Mouse (Mus musculus) midbrain, embryonic 14.5 days (tissue): ENCODE measurements around the gene Cfap157. TPM values are rescaled to one million over a fixed set of nuclear protein-coding genes. Genes with fewer than 3 reads are reported as not detected.

Experiments used
- ATAC-seq: fragments of 200-750 bp; cut with Nextera tagmentation; 2 replicates; pipeline ENCODE4 v1.8.0; 2017; ENCODE audit warnings: moderate number of reproducible peaks, moderate library complexity; ENCODE audit not compliant: low FRiP score, low TSS enrichment
- DNase-seq: peaks from one replicate; pipeline ENCODE4 v3.0.0-alpha.2; 2015
- H3K27ac ChIP-seq: fragments of 300-500 bp; sonication (generic); replicated peaks from 2 replicates; pipeline ENCODE4 v1.5.1; 2014; ENCODE audit warnings: mild to moderate bottlenecking, low read depth, low read length, moderate library complexity
- H3K27me3 ChIP-seq: fragments of 300-500 bp; sonication (generic); 2 replicates; pipeline ENCODE4 v1.6.1; 2014; ENCODE audit warnings: low read length, control low read depth, mixed read lengths; ENCODE audit not compliant: control insufficient read depth, insufficient read depth
- H3K36me3 ChIP-seq: fragments of 300-500 bp; sonication (generic); 2 replicates; pipeline ENCODE4 v1.6.1; 2014; ENCODE audit warnings: low read length, control low read depth; ENCODE audit not compliant: control insufficient read depth, insufficient read depth
- H3K4me1 ChIP-seq: fragments of 300-500 bp; sonication (generic); 2 replicates; pipeline ENCODE4 v1.6.1; 2014; ENCODE audit warnings: mild to moderate bottlenecking, antibody characterized with exemption, low read length, control low read depth; ENCODE audit not compliant: control insufficient read depth, insufficient read depth
- H3K4me2 ChIP-seq: fragments of 300-500 bp; sonication (generic); 2 replicates; pipeline ENCODE4 v1.6.1; 2014; ENCODE audit warnings: mild to moderate bottlenecking, low read length, moderate library complexity
- H3K4me3 ChIP-seq: fragments of 300-500 bp; sonication (generic); replicated peaks from 2 replicates; pipeline ENCODE4 v1.5.1; 2014; ENCODE audit warnings: low read depth, low read length
- H3K9ac ChIP-seq: fragments of 300-500 bp; sonication (generic); replicated peaks from 2 replicates; pipeline ENCODE4 v1.6.1; 2014; ENCODE audit warnings: mild to moderate bottlenecking, low read length, moderate library complexity
- H3K9me3 ChIP-seq: fragments of 300-500 bp; sonication (generic); 2 replicates; pipeline ENCODE4 v1.6.1; 2016; ENCODE audit warnings: low read length, control low read depth, mixed read lengths; ENCODE audit not compliant: control insufficient read depth
- WGBS: fragments of 180-500 bp; shearing (Covaris S2); extraction: QIAGEN DNeasy Blood & Tissue Kit; methylation state at CpG from one replicate; pipeline ENCODE4 v1.1.7; 2014; 5-methylcytosine and 5-hydroxymethylcytosine counted together
- polyA plus RNA-seq: library from polyadenylated mRNA; unstranded; fragments of >200 nt; fragmentation: Nextera tagmentation; extraction: Ambion mirVana; gene quantifications from 2 replicates; pipeline ENCODE4 v1.2.1, GENCODE M21; 2014

Cfap157 gene
- 0.38 and 0.39 TPM in 2 replicates for polyA plus RNA-seq

DNA sequence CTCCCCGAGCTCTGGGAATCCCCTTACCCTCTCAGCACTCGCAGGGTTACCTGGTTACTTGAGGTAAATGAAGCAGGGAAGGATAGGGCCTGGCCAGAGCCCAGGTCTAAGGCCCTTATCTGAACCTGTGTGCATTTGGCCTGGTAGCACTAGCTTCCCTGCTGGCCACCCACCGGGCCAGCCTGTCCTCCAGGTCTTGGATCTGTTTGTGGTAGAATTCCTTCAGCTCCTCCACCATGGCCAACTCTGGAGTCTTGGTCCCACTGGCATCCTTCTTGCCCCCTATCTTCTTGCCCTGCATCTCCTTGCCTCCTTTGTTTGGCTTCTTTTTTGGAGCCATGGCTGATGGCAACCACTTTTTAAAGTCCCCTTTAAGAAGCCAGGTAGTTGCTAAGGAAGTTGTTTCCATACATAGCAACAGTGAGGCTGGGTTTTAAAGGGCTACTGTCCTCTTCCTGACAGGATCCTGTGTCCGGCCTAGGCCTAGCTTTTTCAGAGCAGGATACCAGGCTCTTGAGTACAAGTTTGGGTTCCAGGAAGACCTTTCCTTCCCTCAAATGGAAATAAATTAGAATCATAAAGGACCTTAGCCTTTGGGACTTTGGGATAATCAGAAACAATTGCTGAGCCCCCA, at the start of gene Cfap157:
Gene Cfap157 (minus strand): TSS at position 381 of the 634 bp plus-strand sequence.
- H3K27me3 ChIP-seq, result no peaks in the 10 kb centered on the region
- H3K9ac ChIP-seq, result no peak within 1 kb of the TSS
- H3K36me3 ChIP-seq, result peaks cover 2% of the 10 kb centered on the region
- H3K4me2 ChIP-seq, result no peak within 1 kb of the TSS
- H3K4me3 ChIP-seq, result no peak within 1 kb of the TSS
- no peak within 1 kb of the TSS for H3K27ac ChIP-seq
- no peaks in the 10 kb centered on the region for H3K4me1 ChIP-seq
- ATAC-seq (no peak), DNase-seq (peak; percentile 64)
- WGBS, result 74% methylated on average over 4 of the region's 4 CpGs
- no peaks in the 10 kb centered on the region for H3K9me3 ChIP-seq

DNA sequence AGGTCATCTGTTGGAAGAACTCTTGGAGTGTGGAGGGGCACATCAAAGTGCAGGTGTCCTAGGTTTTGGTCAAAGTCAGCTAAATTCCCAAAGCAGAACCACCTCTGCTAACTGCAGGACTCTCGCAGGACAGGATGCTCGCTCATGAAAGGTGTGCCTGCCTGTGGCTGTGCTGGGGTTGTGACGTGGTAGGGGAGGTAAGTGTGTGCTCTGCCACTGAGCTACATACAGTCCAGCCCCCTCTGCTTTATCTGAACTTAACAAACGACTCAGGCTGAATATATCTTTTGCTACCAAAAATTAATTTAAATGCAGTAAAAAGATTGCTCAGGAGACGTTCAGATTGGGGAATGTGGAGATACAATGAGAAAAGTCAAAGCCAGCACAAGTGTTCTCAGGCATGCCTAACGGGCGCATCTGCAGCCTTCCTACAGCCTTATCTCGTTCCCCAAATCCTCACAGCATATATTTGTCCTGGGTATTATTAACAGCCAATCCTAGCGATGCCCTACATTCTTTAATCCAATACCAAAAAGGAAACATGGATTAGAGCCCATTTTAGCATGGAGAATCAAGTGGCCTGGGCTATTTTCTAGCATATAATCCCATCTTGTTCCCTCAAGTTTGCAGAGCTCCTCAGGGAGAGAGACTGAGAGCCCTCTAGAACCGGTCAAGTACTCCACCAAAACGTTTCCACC, 44.9 kb upstream of the Cfap157 start:
- peak; percentile 8 for DNase-seq
- Histone ChIP-seq H3K4me2 (no peak overlapping the region), H3K9ac (no peak overlapping the region), H3K4me1 (no peaks in the 10 kb centered on the region), H3K9me3 (no peaks in the 10 kb centered on the region), H3K36me3 (no peaks in the 10 kb centered on the region), H3K27me3 (no peaks in the 10 kb centered on the region), H3K4me3 (no peak overlapping the region), H3K27ac (no peak overlapping the region)
- ATAC-seq, result no peak
- WGBS, result 65% methylated on average over 11 of the region's 11 CpGs

DNA sequence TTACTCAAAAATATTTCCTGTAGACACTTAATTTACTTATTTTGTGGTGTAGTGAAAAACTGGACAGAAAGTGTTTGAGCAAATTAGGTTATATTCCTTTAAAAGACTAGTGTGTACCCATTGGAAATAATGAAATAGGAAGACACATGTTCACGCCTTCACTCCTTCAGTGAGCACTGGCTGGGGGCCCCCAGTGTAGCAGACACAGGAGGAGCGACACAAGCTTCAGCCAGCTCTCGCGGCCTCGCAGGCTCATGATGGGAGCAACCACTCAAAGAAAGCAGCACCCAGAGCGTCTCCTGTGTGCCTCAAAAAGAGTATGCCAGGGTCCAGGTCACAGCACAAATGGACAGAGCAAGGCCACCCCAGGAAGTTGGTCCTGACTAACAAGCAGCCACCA, 41.6 kb upstream of the Cfap157 start:
- no peak overlapping the region for H3K9ac ChIP-seq
- no peak overlapping the region for H3K4me3 ChIP-seq
- H3K27ac ChIP-seq, result no peak overlapping the region
- H3K9me3 ChIP-seq, result no peaks in the 10 kb centered on the region
- H3K27me3 ChIP-seq, result no peaks in the 10 kb centered on the region
- peaks cover 16% of the 10 kb centered on the region for H3K36me3 ChIP-seq
- no peak for DNase-seq
- WGBS, result 86% methylated on average over 6 of the region's 6 CpGs
- H3K4me1 ChIP-seq, result no peaks in the 10 kb centered on the region
- ATAC-seq, result no peak
- no peak overlapping the region for H3K4me2 ChIP-seq

DNA sequence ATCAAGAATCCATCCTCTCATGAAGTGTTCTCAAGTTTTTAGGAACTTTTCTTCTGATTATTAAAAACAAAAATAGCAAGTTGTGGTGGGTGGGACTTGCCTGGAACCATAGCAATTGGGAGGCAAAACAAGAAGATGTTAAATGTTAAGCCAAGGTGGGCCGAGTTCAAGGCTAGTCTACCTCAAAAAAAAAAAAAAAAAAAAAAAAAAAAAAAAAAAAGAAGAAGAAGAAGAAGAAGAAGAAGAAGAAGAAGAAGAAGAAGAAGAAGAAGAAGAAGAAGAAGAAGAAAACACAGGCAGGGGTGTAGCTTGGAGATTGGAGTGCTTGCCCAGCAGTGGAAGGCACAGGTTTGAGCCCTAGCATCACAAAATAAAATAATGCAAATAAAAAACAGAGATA, 40.5 kb upstream of the Cfap157 start:
- H3K27me3 ChIP-seq, result no peaks in the 10 kb centered on the region
- DNase-seq (no peak), ATAC-seq (no peak)
- H3K9me3 ChIP-seq, result no peaks in the 10 kb centered on the region
- no peak overlapping the region for H3K27ac ChIP-seq
- no peak overlapping the region for H3K4me3 ChIP-seq
- peaks cover 25% of the 10 kb centered on the region for H3K36me3 ChIP-seq
- no peak overlapping the region for H3K9ac ChIP-seq
- 88% methylated on average over 1 of the region's 1 CpGs for WGBS
- no peaks in the 10 kb centered on the region for H3K4me1 ChIP-seq
- H3K4me2 ChIP-seq, result no peak overlapping the region

DNA sequence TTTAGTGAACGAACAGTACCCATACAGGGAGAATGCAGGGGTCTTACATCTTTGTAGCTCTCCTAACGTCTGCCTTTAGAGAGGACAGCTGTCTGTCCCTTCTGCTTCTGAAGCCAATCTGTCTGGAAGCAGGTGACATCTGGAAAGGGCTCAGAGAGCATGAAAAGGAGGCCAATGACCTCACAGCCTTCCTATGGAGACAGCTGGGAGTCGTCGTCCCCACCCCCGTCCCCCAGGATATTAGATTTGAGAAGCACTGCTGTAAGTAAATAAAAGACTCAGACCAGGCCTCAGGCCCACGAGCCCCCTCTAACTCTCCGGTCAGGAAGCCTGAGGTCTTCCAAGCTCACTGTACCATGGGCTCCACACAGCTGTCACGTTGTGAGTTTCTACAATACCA, 40.0 kb upstream of the Cfap157 start:
- DNase-seq, result no peak
- Histone ChIP-seq H3K27ac (no peak overlapping the region), H3K36me3 (peaks cover 29% of the 10 kb centered on the region), H3K27me3 (no peaks in the 10 kb centered on the region), H3K9me3 (no peaks in the 10 kb centered on the region), H3K4me3 (no peak overlapping the region), H3K4me1 (no peaks in the 10 kb centered on the region), H3K9ac (no peak overlapping the region), H3K4me2 (no peak overlapping the region)
- no peak for ATAC-seq
- 31% methylated on average over 8 of the region's 8 CpGs for WGBS

DNA sequence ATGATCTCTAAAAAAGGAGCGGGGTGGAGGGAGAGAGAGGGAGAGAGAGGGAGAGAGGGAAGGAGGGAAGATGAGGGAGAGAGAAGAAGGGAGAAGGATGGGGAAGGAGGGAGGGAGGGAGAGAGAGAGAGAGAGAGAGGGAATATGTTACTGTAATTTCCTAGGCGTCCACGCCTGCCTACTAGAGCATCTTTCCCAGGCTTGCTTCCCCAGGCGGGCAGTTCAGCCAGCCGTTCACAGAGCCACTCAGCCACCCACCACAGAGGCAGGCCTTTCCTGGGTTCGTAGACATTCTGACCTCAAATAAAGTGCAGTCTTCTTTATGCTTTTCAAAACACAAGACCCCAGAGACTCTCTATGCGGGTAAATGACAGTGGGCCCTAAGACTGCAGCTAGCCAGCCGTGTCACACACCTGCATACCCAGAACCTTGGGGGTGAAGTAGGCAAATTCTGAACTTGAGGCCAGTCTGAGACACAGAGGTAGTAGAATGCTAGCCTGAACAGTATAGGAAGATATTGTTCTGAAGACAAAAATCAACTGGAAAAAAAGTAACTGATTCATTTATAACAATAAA, 39.4 kb upstream of the Cfap157 start:
- no peaks in the 10 kb centered on the region for H3K4me1 ChIP-seq
- DNase-seq (no peak), ATAC-seq (no peak)
- no peak overlapping the region for H3K27ac ChIP-seq
- H3K9ac ChIP-seq, result no peak overlapping the region
- peaks cover 34% of the 10 kb centered on the region for H3K36me3 ChIP-seq
- no peak overlapping the region for H3K4me3 ChIP-seq
- WGBS, result 62% methylated on average over 8 of the region's 8 CpGs
- H3K27me3 ChIP-seq, result no peaks in the 10 kb centered on the region
- no peak overlapping the region for H3K4me2 ChIP-seq
- no peaks in the 10 kb centered on the region for H3K9me3 ChIP-seq

DNA sequence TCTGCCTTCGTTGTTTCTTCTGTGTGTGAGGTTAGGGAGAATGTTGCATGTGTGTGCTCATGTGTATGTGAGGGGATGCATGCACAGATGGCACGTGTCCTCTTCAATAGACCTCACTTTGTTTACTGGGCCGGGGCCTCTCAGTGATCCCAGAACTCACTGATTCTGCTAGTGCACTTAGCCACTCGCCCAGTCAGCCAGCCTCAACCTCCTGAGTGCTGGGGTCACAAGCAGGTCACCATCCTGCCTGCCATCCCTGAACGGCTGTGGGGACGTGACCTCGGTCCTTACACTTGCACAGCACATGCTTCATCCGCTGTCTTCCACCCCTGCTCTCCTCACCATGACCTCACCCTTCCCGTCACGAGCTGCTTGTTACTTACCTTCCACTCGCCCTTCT, 38.9 kb upstream of the Cfap157 start:
- H3K9me3 ChIP-seq, result no peaks in the 10 kb centered on the region
- H3K4me2 ChIP-seq, result no peak overlapping the region
- DNase-seq (no peak), ATAC-seq (no peak)
- no peaks in the 10 kb centered on the region for H3K27me3 ChIP-seq
- no peak overlapping the region for H3K4me3 ChIP-seq
- no peak overlapping the region for H3K9ac ChIP-seq
- no peaks in the 10 kb centered on the region for H3K4me1 ChIP-seq
- WGBS, result 74% methylated on average over 11 of the region's 11 CpGs
- H3K27ac ChIP-seq, result no peak overlapping the region
- peaks cover 40% of the 10 kb centered on the region for H3K36me3 ChIP-seq

DNA sequence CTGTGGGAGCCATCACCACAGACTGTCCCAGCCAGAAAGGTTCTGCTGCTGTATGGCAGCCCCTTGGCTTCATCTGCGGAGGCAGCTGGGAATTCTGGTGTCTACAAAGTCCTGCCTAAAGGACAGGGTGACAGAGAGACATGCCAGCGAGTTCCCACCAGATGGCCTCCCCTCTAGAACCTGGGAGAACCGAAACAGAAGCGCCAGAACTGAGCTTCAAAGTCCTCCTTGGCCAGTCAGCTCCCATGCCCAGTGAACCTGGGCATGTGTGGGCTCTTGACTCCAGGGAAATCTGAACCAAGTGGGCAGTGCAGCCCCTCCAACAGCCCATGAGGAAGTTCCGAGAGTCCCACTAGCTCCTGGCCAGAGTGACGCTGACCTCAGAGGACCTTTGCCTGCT, 38.4 kb upstream of the Cfap157 start:
- Histone ChIP-seq H3K4me2 (no peak overlapping the region), H3K36me3 (peaks cover 45% of the 10 kb centered on the region), H3K4me1 (no peaks in the 10 kb centered on the region), H3K9me3 (no peaks in the 10 kb centered on the region), H3K27ac (no peak overlapping the region), H3K4me3 (no peak overlapping the region), H3K27me3 (no peaks in the 10 kb centered on the region), H3K9ac (no peak overlapping the region)
- ATAC-seq (no peak), DNase-seq (no peak)
- WGBS, result 85% methylated on average over 6 of the region's 6 CpGs
